Mouse (Mus musculus): ENCODE data around the gene Cntn5. TPM values are rescaled to one million over a fixed set of nuclear protein-coding genes. Genes with fewer than 3 reads are reported as not detected.

The Cntn5 gene
- polyA plus RNA-seq, 1 experiment: not detected

DNA sequence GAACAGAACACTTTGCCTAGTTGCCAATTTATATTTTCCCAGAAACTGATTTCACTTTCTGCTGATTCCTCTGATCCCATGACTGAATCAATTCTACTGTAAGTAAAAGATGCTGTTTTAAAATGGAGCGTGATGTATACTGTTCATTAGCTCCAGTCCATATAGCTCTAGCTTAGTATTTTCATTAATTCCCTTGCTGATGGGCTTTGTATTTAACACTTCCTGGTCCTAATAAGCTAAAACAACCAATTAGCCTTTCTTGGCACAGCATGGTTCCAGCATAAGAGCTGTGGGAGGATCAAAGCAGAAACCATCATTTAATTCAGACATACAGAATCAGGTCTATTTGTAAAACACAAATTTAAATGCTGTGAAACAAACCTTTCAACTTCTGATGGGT lies 375.5 kb downstream of the Cntn5 start:
- no peaks in the 10 kb centered on the region for H3K36me3 ChIP-seq (ENCODE audit: control insufficient read depth, insufficient read depth, low read length)
- TF ChIP-seq CTCF (IDR thresholded peaks at IDR 0.05; ENCODE audit: extremely low read depth, insufficient read depth, insufficient read length, insufficient replicate concordance) (no peak), POLR2A (IDR thresholded peaks at IDR 0.05; ENCODE audit: low read depth, low read length) (no peak)
- no peak for DNase-seq (ENCODE audit: low read depth in 1 of 2, low spot score in 2 of 2)
- H3K27me3 ChIP-seq (ENCODE audit: control insufficient read depth, insufficient read depth, low read length): no peaks in the 10 kb centered on the region
- WGBS: 85% methylated on average over 1 of the region's 1 CpGs
- no peaks in the 10 kb centered on the region for H3K4me1 ChIP-seq (ENCODE audit: control insufficient read depth, insufficient read depth, insufficient read length)
- H3K27ac ChIP-seq (ENCODE audit: insufficient read depth, low read length): no peak overlapping the region
- no peak overlapping the region for H3K4me3 ChIP-seq (ENCODE audit: extremely low read depth, insufficient read depth, insufficient read length)

DNA sequence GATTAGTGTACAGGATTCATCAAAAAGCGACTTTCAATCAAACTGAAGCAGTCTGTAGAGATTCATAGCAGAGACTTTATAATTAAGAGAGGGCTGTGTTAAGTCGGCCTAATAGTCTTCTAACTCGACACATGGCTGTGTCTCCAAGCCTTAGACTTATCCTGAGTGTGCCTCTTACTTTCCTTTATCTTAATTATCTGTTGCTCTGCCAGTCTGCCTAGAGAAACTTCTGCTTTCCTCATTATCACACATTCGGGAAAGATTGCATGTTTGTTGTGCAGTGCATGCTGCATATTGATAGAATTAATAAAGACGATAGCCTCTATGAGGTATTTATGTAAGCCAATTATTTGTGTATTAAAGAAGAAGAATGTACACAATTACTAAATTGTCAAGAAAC lies 375.9 kb downstream of the Cntn5 start:
- Histone ChIP-seq H3K27ac (ENCODE audit: insufficient read depth, low read length) (no peak overlapping the region), H3K4me1 (ENCODE audit: control insufficient read depth, insufficient read depth, insufficient read length) (no peaks in the 10 kb centered on the region), H3K27me3 (ENCODE audit: control insufficient read depth, insufficient read depth, low read length) (no peaks in the 10 kb centered on the region), H3K4me3 (ENCODE audit: extremely low read depth, insufficient read depth, insufficient read length) (no peak overlapping the region), H3K36me3 (ENCODE audit: control insufficient read depth, insufficient read depth, low read length) (no peaks in the 10 kb centered on the region)
- 79% methylated on average over 5 of the region's 5 CpGs for whole genome bisulfite sequencing
- no peak for TF ChIP-seq CTCF (IDR thresholded peaks at IDR 0.05; ENCODE audit: extremely low read depth, insufficient read depth, insufficient read length, insufficient replicate concordance)
- no peak for TF ChIP-seq POLR2A (IDR thresholded peaks at IDR 0.05; ENCODE audit: low read depth, low read length)
- DNase-seq (ENCODE audit: low read depth in 1 of 2, low spot score in 2 of 2): no peak

DNA sequence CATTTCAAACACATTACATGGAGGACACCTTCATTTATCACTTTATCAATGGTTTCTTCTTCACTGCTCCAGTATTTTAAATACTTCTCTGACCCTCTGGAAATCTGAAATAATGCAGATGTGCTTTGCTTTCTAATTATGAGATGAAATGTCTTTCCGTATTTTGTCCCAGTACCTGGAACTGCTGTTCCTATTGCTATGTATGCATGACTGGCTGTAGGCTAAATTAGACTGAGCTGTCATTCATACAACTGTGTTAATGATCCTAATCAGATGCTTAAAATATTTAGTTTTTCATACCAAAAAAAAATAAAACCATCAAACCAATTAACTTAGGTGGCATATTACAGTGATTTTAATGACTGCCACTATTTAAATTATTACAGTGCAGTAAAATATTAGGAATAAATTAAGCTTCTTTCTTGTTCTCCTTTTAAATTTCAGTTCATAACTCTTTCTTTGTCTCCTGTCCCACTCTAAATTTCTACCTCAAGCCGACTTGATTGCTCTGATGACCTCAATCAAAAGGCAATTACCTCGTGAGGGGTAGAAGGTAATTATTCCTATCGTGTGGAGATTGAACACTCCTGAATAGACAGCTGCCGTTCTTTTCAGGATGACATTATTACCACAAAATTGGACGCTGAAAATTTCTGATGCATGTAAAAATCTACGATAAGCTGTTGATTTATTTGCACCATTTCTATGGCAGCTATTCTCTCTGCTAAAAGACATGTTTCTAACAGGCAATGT lies 378.5 kb downstream of the Cntn5 start:
- 78% methylated on average over 7 of the region's 7 CpGs for WGBS
- TF ChIP-seq CTCF (IDR thresholded peaks at IDR 0.05; ENCODE audit: extremely low read depth, insufficient read depth, insufficient read length, insufficient replicate concordance) (no peak), POLR2A (IDR thresholded peaks at IDR 0.05; ENCODE audit: low read depth, low read length) (no peak)
- H3K27ac ChIP-seq (ENCODE audit: insufficient read depth, low read length): no peak overlapping the region
- H3K27me3 ChIP-seq (ENCODE audit: control insufficient read depth, insufficient read depth, low read length): no peaks in the 10 kb centered on the region
- no peak for DNase-seq (ENCODE audit: low read depth in 1 of 2, low spot score in 2 of 2)
- no peak overlapping the region for H3K4me3 ChIP-seq (ENCODE audit: extremely low read depth, insufficient read depth, insufficient read length)
- no peaks in the 10 kb centered on the region for H3K36me3 ChIP-seq (ENCODE audit: control insufficient read depth, insufficient read depth, low read length)
- H3K4me1 ChIP-seq (ENCODE audit: control insufficient read depth, insufficient read depth, insufficient read length): no peaks in the 10 kb centered on the region

DNA sequence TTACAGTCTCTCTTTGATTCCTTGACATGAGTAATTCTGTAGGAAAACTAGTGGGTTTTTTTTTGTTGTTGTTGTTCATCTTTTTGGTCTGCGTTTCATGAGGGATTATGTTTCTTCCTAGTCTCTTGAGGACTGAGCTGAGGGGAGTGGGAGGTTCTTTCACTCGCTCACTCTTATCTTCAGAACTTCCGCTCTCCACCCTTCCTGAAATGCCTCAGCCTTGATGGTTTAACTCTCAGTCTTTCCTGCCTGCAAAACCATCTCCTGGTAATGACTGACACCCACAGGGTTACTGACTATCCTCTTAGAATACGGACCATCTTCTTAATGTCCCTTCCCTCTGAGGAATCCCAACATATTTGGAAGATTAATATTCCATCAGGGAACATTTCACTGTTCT lies 382.0 kb downstream of the Cntn5 start:
- Histone ChIP-seq H3K27ac (ENCODE audit: insufficient read depth, low read length) (no peak overlapping the region), H3K36me3 (ENCODE audit: control insufficient read depth, insufficient read depth, low read length) (no peaks in the 10 kb centered on the region), H3K27me3 (ENCODE audit: control insufficient read depth, insufficient read depth, low read length) (no peaks in the 10 kb centered on the region), H3K4me1 (ENCODE audit: control insufficient read depth, insufficient read depth, insufficient read length) (no peaks in the 10 kb centered on the region), H3K4me3 (ENCODE audit: extremely low read depth, insufficient read depth, insufficient read length) (no peak overlapping the region)
- no peak for TF ChIP-seq POLR2A (IDR thresholded peaks at IDR 0.05; ENCODE audit: low read depth, low read length)
- TF ChIP-seq CTCF (IDR thresholded peaks at IDR 0.05; ENCODE audit: extremely low read depth, insufficient read depth, insufficient read length, insufficient replicate concordance): no peak
- WGBS: 64% methylated on average over 4 of the region's 4 CpGs
- DNase-seq (ENCODE audit: low read depth in 1 of 2, low spot score in 2 of 2): no peak

DNA sequence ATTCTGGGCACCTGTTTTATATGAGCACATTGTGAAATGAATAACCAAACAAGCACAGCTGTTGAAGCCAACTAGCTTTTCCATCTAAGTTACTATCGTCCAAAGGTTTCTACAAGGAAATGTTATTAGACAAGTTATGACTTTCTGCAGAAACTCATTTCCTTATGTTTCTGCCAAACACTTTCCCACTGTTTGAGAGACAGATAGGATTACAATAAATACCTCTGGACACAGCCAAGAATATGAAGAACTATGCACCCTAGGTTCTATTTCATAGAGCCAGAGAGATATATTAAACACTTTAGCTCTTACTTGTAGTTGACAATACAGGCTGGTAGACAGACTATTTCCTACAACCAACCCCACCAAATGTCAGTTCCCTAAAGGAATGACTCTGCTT lies 383.5 kb downstream of the Cntn5 start:
- H3K4me3 ChIP-seq (ENCODE audit: extremely low read depth, insufficient read depth, insufficient read length): no peak overlapping the region
- WGBS: 82% methylated on average over 1 of the region's 1 CpGs
- no peak for DNase-seq (ENCODE audit: low read depth in 1 of 2, low spot score in 2 of 2)
- H3K36me3 ChIP-seq (ENCODE audit: control insufficient read depth, insufficient read depth, low read length): no peaks in the 10 kb centered on the region
- no peak overlapping the region for H3K27ac ChIP-seq (ENCODE audit: insufficient read depth, low read length)
- TF ChIP-seq POLR2A (IDR thresholded peaks at IDR 0.05; ENCODE audit: low read depth, low read length) (no peak), CTCF (IDR thresholded peaks at IDR 0.05; ENCODE audit: extremely low read depth, insufficient read depth, insufficient read length, insufficient replicate concordance) (no peak)
- H3K27me3 ChIP-seq (ENCODE audit: control insufficient read depth, insufficient read depth, low read length): no peaks in the 10 kb centered on the region
- H3K4me1 ChIP-seq (ENCODE audit: control insufficient read depth, insufficient read depth, insufficient read length): no peaks in the 10 kb centered on the region

DNA sequence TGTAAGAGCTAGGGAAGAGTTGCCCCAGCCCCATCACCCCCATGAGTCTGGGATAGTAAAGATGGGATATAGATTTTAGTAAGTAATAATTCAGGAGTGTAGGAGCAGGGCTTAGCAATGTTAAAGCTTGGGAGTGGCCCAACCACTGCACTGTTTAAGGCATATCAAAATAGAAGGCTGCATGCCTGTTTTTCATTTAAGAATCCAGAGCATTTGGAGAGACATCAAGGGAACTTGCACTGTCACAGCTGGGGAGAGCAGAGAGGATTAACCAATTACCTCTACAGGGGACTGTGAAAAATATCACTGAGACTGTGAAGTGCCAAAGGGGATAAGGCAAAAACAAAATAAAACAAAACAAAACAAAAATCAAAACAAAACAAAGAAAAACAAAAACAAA lies 412.3 kb downstream of the Cntn5 start:
- no peak overlapping the region for H3K4me3 ChIP-seq (ENCODE audit: extremely low read depth, insufficient read depth, insufficient read length)
- DNase-seq (ENCODE audit: low read depth in 1 of 2, low spot score in 2 of 2): no peak
- no peaks in the 10 kb centered on the region for H3K36me3 ChIP-seq (ENCODE audit: control insufficient read depth, insufficient read depth, low read length)
- no peaks in the 10 kb centered on the region for H3K27me3 ChIP-seq (ENCODE audit: control insufficient read depth, insufficient read depth, low read length)
- TF ChIP-seq POLR2A (IDR thresholded peaks at IDR 0.05; ENCODE audit: low read depth, low read length) (no peak), CTCF (IDR thresholded peaks at IDR 0.05; ENCODE audit: extremely low read depth, insufficient read depth, insufficient read length, insufficient replicate concordance) (no peak)
- no peak overlapping the region for H3K27ac ChIP-seq (ENCODE audit: insufficient read depth, low read length)
- no peaks in the 10 kb centered on the region for H3K4me1 ChIP-seq (ENCODE audit: control insufficient read depth, insufficient read depth, insufficient read length)

DNA sequence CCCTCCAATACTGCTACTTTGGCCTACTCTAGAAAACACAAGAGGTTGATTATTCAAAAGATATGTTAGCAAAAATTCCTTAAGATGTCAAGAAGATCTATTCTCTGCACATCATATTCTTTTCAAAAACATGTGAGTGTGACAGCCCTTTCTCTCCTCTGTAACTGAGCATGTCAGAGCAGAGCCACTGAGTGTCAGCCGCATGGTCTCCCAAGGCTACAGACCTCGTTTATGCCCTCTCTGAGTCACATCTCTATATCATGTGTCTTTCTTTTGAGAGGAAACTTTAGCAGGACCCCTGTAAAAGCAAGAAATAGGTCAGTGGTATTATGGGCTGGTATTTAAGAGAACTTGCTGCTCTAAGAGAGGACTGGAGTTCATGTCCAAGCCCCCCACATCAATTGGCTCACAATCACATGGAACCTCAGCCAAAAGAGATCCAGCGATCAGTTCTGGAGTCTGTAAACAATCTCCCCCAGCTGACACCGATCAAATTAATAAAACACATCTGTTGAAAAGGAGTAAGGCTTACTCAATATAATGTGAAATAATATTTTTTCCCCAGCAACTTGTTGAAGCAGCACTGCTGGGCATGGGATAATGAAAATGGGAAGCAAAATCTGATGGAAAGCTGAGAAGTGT lies 433.0 kb downstream of the Cntn5 start:
- no peak overlapping the region for H3K27ac ChIP-seq (ENCODE audit: insufficient read depth, low read length)
- no peak overlapping the region for H3K4me3 ChIP-seq (ENCODE audit: extremely low read depth, insufficient read depth, insufficient read length)
- WGBS: 75% methylated on average over 4 of the region's 4 CpGs
- no peaks in the 10 kb centered on the region for H3K36me3 ChIP-seq (ENCODE audit: control insufficient read depth, insufficient read depth, low read length)
- TF ChIP-seq CTCF (IDR thresholded peaks at IDR 0.05; ENCODE audit: extremely low read depth, insufficient read depth, insufficient read length, insufficient replicate concordance) (no peak), POLR2A (IDR thresholded peaks at IDR 0.05; ENCODE audit: low read depth, low read length) (no peak)
- H3K27me3 ChIP-seq (ENCODE audit: control insufficient read depth, insufficient read depth, low read length): no peaks in the 10 kb centered on the region
- no peaks in the 10 kb centered on the region for H3K4me1 ChIP-seq (ENCODE audit: control insufficient read depth, insufficient read depth, insufficient read length)
- no peak for DNase-seq (ENCODE audit: low read depth in 1 of 2, low spot score in 2 of 2)

All from spleen, adult 2 months (tissue).